Mouse (Mus musculus) ovary, adult 18-20 months (tissue): ENCODE results near the gene Gm8138.
"Not testable (repeated sequence)": the region's sequence is repeated elsewhere in the genome, so short reads cannot be mapped to it uniquely, and the experiment has no call there.

Experiments
- DNase-seq: peaks from one replicate; pipeline ENCODE4 v3.0.0; 2022; ENCODE audit warnings: low spot score, mixed read lengths

Gm8138 gene

GRCm38 (mm10) chr14:43416250-43416649 is at the start of gene Gm8138:
Gm8138 (minus strand) TSS chr14:43416350.
- not testable (repeated sequence) for DNase-seq

GRCm38 (mm10) chr14:43361713-43362112 is 54.4 kb downstream of the Gm8138 start:
- peak; percentile 5 for DNase-seq
